Mouse (Mus musculus): ENCODE measurements at regions not wholly inside any gene's neighbourhood (a gene's known extent, or its start where the extent isn't known, plus 50 kb on each side); places are given as distances from the start of the nearest gene placed in this dataset.

DNA sequence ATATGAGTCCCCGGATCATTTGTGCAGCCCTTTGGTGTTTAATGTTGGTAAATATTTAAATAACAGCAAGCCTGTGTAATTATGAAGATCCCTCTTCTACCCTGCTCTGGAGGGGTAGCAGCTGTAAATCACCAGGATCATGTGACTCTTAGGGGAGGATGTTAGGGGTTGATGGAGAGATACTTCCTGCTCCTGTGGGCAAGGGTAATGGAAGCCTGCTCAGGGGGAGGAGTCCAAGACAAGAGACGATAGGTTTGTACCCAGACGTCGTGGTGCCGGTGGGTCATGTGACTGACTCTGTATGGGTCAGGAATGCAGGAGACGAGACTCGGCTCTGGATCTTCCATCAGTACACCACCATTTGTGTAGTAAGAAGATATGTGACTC, 166.7 kb downstream of the Cdh26 start:
- DNase-seq, result no peak

GRCm38 (mm10) chr2:178598371-178598770, 168.0 kb downstream of the Cdh26 start:
- no peak for DNase-seq

DNA sequence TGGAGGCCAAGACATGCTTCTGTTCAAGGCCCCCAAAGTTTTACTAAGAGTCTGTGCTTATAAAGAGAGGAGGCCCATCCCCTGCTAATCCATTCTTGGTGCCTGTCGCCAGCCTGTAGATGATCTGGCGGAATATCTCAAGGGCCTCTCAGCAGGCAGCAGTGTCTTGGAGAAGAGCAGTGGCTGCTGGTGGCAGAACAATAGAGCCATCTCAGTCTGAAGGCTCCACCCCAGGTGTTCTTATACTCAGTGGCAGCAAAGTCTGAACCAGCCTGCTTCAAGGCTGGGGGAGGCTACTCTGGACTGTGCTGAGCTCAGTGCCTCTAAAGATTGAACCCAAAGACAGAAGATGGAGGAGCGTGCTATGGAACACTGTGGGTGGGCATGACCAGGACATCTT, 168.5 kb downstream of the Cdh26 start:
- no peak for DNase-seq

DNA sequence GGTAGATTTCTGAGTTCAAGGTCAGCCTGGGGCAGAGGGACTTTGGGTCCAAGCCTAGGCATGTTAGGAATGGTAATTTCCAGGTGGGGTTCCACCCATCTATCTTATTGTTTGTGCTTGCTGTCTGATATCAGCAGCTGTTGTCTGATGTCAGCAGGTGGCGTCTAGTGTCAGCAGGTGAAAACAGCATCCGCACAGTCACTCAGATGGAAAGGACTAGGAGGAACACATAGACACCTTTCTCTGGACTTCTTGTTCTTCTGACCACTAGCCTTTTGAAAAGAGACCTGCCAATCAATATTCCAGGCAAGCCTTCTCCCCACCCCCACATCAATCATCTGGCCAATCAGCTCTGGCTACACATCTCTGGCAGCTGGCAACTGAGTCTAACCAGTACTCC, 173.1 kb downstream of the Cdh26 start:
- DNase-seq, result no peak

DNA sequence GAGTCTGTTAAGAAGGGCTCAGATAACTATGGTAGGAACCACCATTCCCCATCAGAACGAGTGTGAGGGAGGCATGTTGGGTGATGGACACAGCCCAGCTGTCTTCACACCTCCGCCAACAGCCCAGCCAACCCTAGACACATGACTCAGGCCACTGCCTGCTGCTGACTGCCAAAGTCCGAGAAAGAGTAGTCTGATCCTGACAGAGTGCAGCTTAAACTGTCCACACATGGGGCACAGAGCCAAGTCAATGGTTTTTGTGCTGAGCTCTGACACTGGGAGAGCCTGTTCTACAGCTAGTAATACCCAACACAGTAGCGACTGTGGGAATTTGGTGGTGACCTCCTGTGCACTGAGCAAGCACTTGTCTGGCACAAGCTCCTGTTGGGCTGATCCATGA, 176.4 kb downstream of the Cdh26 start:
- DNase-seq, result peak; percentile 69

DNA sequence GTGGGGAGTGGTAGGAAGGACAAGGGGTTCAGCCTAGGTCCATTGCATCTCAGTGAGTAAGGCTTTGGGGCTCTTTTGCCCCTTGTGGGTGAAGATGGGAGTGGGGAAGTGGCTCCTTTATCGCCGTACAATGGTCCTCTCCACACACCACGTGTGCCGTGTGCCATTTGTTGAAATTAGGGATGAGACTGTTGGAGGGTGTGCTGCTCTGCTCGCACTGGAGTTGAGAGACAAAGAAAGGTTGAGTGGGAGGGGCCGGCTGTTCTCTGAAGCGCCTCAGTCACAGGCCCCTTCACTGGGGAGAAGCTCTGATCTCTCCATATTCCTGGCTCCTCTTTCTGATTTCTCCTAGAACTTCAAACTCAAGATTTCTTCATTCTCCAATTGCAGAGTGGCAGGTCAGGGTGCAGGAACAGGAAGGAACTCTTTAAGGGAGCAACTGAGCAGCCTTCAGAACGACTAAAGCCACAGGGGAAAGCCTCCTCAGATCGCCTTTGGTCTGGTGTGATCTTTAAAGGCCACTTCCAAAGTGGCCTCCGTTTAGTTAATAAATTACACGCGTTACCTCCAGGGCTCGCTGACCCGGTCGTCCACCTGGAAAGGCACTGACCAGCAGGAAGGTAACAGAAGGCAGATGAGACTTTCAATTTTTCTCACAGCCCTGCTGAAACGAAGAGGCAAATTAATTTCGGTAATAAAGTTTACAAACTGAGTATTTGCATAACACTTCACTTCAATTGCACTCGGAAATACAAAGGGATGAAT, 180.1 kb downstream of the Cdh26 start:
- DNase-seq, result no peak

DNA sequence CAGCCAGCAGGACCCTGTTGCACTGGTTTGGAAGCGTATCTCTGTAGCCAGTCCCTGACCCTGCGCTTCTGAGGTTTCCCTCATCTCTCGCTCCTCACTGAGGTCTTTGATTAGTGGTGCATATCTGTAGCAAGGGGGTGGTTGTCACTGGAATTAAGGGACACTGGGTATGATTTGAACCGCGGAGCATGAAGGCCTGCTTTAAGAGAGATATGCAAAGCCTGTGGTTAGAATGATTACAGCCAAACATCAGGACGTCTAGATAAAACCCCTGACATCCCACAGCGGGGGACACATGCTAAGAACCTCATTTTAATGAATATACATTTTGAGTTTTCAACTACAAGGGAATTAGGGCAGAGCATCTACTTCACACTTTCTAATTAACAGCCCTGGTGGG, 184.4 kb downstream of the Cdh26 start:
- DNase-seq, result no peak

- DNase-seq, result no peak
These were observed 192.5 kb downstream of the Cdh26 start for GRCm38 (mm10) chr2:178622801-178623200.

- DNase-seq, result no peak
These were observed 194.1 kb downstream of the Cdh26 start for GRCm38 (mm10) chr2:178624475-178624874.

- no peak for DNase-seq
These were observed 194.6 kb downstream of the Cdh26 start for GRCm38 (mm10) chr2:178624907-178625306.

DNA sequence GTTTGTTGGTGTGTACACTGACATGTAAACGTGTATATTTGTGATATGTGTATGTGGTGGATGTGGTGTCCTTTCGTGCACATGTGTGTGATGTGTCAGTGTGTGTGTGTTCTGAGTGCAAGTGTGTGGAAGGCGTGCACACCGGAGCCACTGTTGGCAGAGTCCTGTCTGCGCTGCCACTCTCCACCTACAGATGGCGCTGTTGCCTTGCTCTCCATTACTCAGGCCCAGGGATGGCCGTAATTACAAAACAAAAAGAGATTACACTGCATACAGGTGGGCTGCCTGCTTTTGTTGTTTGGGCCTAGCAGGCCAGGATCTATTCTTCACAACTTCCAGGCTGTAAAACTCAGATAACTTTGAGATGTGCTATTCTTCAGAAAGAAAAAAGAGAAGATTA, 199.4 kb downstream of the Cdh26 start:
- peak; percentile 79 for DNase-seq

DNA sequence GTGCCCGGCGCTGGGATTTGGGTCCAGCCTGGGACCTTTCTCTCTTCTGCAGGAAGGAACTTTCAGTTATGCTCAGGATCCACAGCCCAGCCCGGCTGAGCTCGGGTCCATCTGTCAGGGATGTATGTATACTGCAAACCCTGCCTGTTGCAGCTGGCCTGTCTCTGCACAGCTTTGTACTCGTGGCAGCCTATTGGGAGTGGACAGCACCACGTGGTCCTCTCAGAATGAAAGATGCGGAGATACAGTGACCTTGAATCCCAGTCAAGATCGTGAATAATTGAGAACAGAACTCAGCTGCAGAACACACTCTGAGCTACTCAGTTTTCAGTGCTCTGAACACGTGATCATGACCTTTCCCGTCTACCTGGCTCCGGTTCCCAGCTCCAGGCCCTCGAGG, 200.2 kb downstream of the Cdh26 start:
- DNase-seq, result no peak

- no peak for DNase-seq
These were observed 201.0 kb downstream of the Cdh26 start for GRCm38 (mm10) chr2:178631336-178631735.

- DNase-seq, result peak; percentile 40
These were observed 201.6 kb downstream of the Cdh26 start for GRCm38 (mm10) chr2:178631966-178632365.

- DNase-seq, result no peak
These were observed 202.7 kb downstream of the Cdh26 start for GRCm38 (mm10) chr2:178632831-178633585.

GRCm38 (mm10) chr2:178634116-178634515, 203.8 kb downstream of the Cdh26 start:
- DNase-seq, result no peak

DNA sequence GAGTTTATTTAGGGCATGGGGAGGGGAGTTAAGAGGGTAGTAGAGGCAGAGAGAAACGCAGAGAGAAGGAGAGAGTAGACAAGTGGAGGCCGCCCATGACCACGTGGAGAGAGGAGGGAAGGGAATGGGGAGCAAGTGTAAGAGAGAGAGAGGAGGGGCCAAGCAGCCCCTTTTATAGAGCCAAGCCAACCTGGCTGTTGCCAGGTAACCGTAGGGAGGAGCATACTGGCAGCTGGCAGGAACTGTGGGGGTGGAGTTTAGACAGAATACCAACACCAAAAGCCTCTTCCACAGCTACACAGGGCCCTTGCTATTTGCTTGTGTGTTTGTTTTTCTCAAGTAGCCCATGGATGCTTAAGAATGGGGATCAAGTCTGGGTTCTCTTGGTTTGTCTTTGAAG, 205.4 kb downstream of the Cdh26 start:
- no peak for DNase-seq

- DNase-seq, result no peak
These were observed 206.6 kb downstream of the Cdh26 start for GRCm38 (mm10) chr2:178636901-178637300.

DNA sequence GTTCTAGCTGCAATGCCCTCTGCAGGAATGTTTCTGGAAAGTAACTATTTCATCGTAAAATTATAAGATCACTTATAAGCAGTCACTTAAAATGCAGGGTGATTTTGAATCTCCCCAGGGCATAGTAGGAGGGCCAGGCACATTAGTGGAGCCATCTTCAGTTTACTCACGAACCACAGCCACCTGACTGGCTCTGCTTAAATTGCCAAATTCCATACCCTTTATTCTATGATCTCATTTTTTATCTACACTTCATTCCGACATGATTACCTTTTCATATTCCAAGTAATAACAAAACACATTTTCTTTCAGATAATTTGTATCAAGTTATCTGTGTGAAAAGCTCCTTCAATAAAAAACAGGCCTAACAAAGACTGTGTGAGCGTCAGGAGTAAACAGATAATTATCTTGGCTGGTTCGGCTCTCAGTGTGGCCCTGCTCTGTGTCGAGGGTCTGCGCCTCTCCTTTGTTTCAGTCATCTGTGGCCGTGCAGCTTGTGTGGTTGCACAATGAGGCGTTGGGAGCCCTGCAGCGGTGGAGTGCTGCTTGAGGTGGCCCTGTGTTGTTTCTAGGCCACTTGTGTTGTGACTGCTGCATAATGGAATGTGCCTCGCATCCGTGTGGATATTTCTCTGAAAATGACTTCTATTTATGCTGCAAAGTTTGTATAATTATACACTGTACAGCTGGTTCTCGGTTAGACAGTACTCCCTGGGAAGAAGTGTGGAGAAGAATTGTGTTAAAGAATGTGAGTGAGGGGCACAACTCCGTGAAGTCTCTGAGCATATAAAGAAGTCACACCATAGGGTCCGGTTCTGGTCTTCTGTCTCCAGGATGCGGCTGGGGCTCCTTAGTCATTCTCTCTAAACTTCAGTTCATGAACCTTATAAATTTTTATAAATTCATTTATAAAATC, 212.1 kb downstream of the Cdh26 start:
- no peak for DNase-seq

DNA sequence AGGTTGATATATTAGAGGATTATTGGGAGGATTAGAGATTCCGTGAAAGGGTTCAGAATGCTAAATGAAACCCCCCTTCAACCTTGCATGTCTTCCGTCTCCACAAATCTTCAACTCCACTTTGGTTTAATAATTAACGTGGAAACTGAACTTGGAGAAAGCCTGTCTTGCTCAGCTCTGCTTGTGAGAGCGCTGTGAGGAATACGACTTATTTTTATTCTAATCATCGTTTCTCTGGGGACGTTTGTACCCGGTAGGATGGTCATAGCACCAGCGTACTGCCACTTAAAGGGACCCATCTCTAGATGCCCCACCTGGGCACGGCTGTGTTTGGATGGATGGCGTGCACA, 212.7 kb downstream of the Cdh26 start:
- no peak for DNase-seq

DNA sequence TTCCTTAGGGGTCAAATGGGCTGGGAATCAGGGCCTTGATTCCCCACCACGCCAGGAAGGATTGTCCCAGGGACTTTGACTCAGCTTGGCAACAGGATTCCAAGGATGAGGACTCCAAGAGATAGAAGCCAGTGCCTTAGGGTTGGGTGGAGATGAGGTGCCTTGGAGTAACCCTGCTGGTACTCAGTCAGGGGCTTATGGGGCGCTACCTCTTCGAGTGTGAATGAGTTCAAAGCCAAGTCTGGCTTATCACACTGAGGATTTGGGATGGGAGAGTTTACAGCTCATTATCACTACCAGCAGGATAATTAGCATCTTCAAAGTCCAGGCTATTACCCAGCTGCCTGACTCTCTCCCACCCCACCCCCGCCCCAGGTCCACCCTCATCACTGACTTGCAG, 213.5 kb downstream of the Cdh26 start:
- no peak for DNase-seq

- DNase-seq, result no peak
These were observed 229.7 kb downstream of the Cdh26 start for GRCm38 (mm10) chr2:178660071-178660470.

- DNase-seq, result no peak
These were observed 232.1 kb downstream of the Cdh26 start for GRCm38 (mm10) chr2:178662396-178662795.
